Mouse (Mus musculus) heart, embryonic 13.5 days (tissue): ENCODE results near the gene Chaf1a. TPM values are rescaled to one million over a fixed set of nuclear protein-coding genes. Genes with fewer than 3 reads are reported as not detected.

Experiments
- ATAC-seq: fragments of 200-750 bp; cut with Nextera tagmentation; 2 replicates; pipeline ENCODE4 v1.8.0; 2017; ENCODE audit warnings: moderate TSS enrichment; ENCODE audit not compliant: insufficient number of reproducible peaks, low FRiP score, low TSS enrichment; ENCODE audit errors: extremely low read depth
- H3K27ac ChIP-seq: fragments of 300-500 bp; sonication (generic); replicated peaks from 2 replicates; pipeline ENCODE4 v1.5.1; 2015; ENCODE audit warnings: moderate library complexity, mild to moderate bottlenecking, inconsistent platforms
- H3K27me3 ChIP-seq: fragments of 300-500 bp; sonication (generic); replicated peaks from 2 replicates; pipeline ENCODE4 v1.6.1; 2015; ENCODE audit warnings: mild to moderate bottlenecking, inconsistent platforms
- H3K36me3 ChIP-seq: fragments of 300-500 bp; sonication (generic); 2 replicates; pipeline ENCODE4 v1.6.1; 2015; ENCODE audit warnings: mild to moderate bottlenecking, inconsistent platforms
- H3K4me1 ChIP-seq: fragments of 300-500 bp; sonication (generic); 2 replicates; pipeline ENCODE4 v1.6.1; 2015; ENCODE audit warnings: inconsistent platforms
- H3K4me2 ChIP-seq: fragments of 300-500 bp; sonication (generic); 2 replicates; pipeline ENCODE4 v1.6.1; 2015; ENCODE audit warnings: inconsistent platforms, mild to moderate bottlenecking, moderate library complexity
- H3K4me3 ChIP-seq: fragments of 300-500 bp; sonication (generic); 2 replicates; pipeline ENCODE4 v1.5.1; 2015; ENCODE audit warnings: moderate library complexity, mild to moderate bottlenecking, inconsistent platforms
- H3K9ac ChIP-seq: fragments of 300-500 bp; sonication (generic); 2 replicates; pipeline ENCODE4 v1.6.1; 2015; ENCODE audit warnings: inconsistent platforms, mild to moderate bottlenecking, moderate library complexity
- H3K9me3 ChIP-seq: fragments of 300-500 bp; sonication (generic); 2 replicates; pipeline ENCODE4 v1.6.1; 2016; ENCODE audit warnings: inconsistent platforms
- WGBS: fragments of 180-500 bp; shearing (Covaris S2); methylation state at CpG from one replicate; pipeline ENCODE4 v1.1.7; 2015; ENCODE audit warnings: mixed read lengths; 5-methylcytosine and 5-hydroxymethylcytosine counted together
- polyA plus RNA-seq: library from polyadenylated mRNA; unstranded; fragments of >200 nt; fragmentation: Nextera tagmentation; extraction: Ambion mirVana; gene quantifications from 2 replicates; pipeline ENCODE4 v1.2.1, GENCODE M21; 2015

Gene Chaf1a
- 14.1 and 14.2 TPM in 2 replicates for polyA plus RNA-seq

DNA sequence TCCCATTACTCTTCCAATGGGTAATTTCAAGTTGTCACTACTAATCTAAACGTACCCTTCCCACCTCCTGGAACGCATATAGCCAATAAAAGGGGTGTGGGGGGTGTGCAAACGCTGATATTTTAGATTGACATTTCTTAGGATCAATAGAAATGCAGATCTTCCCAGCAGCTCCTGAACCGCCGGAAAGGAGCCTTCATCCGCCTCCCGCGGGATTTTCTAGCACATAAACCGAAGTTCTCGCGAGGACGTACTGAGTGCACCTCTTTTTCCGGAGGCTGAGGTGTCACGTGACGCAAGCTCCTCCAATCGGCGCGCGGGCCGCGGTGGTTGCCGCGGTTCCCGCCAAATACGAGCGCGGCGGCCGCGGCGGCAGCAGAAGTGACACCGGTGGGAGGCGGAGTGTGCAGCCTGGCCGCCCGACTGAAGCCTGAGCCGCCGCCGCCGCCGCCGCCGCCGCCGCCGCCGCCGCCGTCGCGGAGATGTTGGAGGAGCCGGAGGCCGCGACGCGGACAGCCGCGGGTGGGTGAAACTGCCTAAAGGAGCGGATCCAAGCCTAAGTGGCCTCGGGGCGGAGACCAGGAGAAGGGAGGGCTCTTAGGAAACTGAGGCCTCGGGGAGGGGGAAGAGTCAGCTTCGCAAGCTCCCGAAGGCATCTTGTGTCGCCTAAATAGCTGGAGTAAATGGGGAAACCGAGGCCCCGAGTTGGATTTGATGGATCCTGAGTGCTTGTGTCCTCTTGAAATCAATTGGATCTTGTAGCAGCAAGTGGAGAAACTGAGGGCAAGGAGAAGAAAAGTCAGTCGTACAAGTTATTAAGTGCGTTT is at the start of gene Chaf1a:
Chaf1a (plus strand) TSS at position 410 of the 827 bp plus-strand sequence.
- Histone ChIP-seq H3K4me2 (peak within 1 kb of the TSS; percentile 93), H3K27me3 (no peaks in the 10 kb centered on the region), H3K4me1 (peaks cover 26% of the 10 kb centered on the region), H3K9ac (peak within 1 kb of the TSS; percentile 95), H3K36me3 (peaks cover 22% of the 10 kb centered on the region), H3K27ac (peak within 1 kb of the TSS; percentile 87), H3K4me3 (peak within 1 kb of the TSS; percentile 88), H3K9me3 (no peaks in the 10 kb centered on the region)
- peak; percentile 68 for ATAC-seq
- WGBS: under 1% methylated on average over 52 of the region's 68 CpGs

GRCm38 (mm10) chr17:55996007-55996406 is 44.2 kb upstream of the Chaf1a start:
- WGBS: 78% methylated on average over 15 of the region's 15 CpGs
- peaks cover 6% of the 10 kb centered on the region; the same call in 1 of the 2 replicates for H3K36me3 ChIP-seq
- no peaks in the 10 kb centered on the region for H3K9me3 ChIP-seq
- H3K4me3 ChIP-seq: no peak overlapping the region
- no peak overlapping the region for H3K27ac ChIP-seq
- H3K4me1 ChIP-seq: no peaks in the 10 kb centered on the region
- H3K4me2 ChIP-seq: no peak overlapping the region
- H3K9ac ChIP-seq: no peak overlapping the region
- H3K27me3 ChIP-seq: peaks cover 18% of the 10 kb centered on the region
- no peak for ATAC-seq

- H3K9me3 ChIP-seq: no peaks in the 10 kb centered on the region
- H3K4me3 ChIP-seq: peak overlapping the region; percentile 9; the same call in 1 of the 2 replicates
- peaks cover 51% of the 10 kb centered on the region for H3K27me3 ChIP-seq
- WGBS: 10% methylated on average over 30 of the region's 30 CpGs
- no peak for ATAC-seq
- H3K4me2 ChIP-seq: peak overlapping the region; percentile 47
- no peak overlapping the region for H3K27ac ChIP-seq
- H3K36me3 ChIP-seq: peaks cover 6% of the 10 kb centered on the region; the same call in 1 of the 2 replicates
- H3K9ac ChIP-seq: 0 out of 2 replicates have a peak overlapping the region, but pooled peaks have one; percentile 33
- H3K4me1 ChIP-seq: no peaks in the 10 kb centered on the region
These were observed 40.3 kb upstream of the Chaf1a start for GRCm38 (mm10) chr17:55999794-56000499.

- ATAC-seq: no peak
- Histone ChIP-seq H3K4me3 (no peak overlapping the region), H3K4me1 (peaks cover 10% of the 10 kb centered on the region), H3K36me3 (0 out of 2 replicates have a peak, but pooled peaks cover 1% of the 10 kb centered on the region), H3K27me3 (peaks cover 55% of the 10 kb centered on the region), H3K4me2 (no peak overlapping the region), H3K9ac (no peak overlapping the region), H3K27ac (no peak overlapping the region), H3K9me3 (no peaks in the 10 kb centered on the region)
- 69% methylated on average over 3 of the region's 3 CpGs for WGBS
These were observed 37.2 kb upstream of the Chaf1a start for GRCm38 (mm10) chr17:56003000-56003399.

DNA sequence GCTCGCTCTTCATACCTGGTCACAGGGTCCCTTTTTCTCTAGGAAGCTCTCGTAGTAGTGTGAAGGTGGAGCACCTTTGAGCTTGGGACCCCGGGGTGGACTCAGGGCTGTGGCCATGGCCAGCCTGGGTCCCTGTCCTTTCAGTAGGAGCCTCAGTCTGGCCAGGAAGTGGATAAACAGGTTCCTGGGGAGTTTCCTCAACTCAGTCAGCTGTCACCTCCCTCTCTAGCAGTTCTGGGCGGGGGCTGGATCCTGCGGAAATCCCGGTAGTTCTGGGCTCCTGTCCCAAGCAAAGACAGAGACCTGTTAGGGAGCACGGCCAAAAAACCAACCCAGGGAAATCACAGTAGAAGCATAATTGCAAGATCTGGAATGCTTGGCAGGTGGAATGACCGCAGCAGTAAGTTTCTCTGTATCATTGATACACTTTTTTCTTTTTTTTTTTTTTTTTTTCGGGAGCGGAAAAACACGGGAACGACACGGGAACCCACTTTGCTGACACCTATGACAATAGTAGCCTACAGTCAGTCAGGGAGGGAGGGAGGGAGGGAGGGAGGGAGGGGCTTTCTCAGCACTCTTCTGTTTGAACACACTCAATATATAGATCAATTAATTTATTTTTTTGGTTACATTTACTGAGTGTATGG is 34.7 kb upstream of the Chaf1a start, which contains the start of the genes Stap2 and Mpnd:
Stap2 (minus strand) TSS at position 170 of the 647 bp plus-strand sequence.
Mpnd (plus strand) TSS at position 297 of the 647 bp plus-strand sequence.
- no peaks in the 10 kb centered on the region for H3K9me3 ChIP-seq
- H3K36me3 ChIP-seq: no peaks in the 10 kb centered on the region
- H3K9ac ChIP-seq: peak within 1 kb of the TSS; percentile 71
- peaks cover 42% of the 10 kb centered on the region for H3K27me3 ChIP-seq
- no peak for ATAC-seq
- peak within 1 kb of the TSS; percentile 41 for H3K4me3 ChIP-seq
- H3K4me2 ChIP-seq: peak within 1 kb of the TSS; percentile 54
- 32% methylated on average over 13 of the region's 13 CpGs for WGBS
- 0 out of 2 replicates have a peak within 1 kb of the TSS, but pooled peaks have one; percentile 17 for H3K27ac ChIP-seq
- peaks cover 23% of the 10 kb centered on the region for H3K4me1 ChIP-seq

DNA sequence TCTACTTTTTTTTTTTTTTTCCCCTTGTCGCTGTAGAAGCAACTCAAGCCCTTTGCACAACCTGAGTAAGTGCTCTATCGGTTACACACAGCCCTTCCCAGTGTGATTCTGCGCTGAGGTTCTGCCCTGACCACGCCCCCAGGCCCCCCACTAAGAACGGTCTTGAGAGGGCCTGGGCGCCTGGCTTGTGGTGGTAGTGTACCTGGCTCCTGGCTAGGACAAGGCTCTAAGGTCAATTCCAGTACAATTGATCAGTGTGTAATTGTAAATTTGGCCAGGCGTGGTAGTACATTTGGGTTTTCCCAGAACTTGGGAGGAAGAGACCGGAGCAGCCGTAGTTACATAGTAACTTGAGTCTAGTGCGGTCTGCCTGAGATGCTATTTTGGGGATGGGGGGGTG is 33.3 kb upstream of the Chaf1a start:
- H3K4me2 ChIP-seq: 0 out of 2 replicates have a peak overlapping the region, but pooled peaks have one; percentile 99
- H3K4me3 ChIP-seq: no peak overlapping the region
- 47% methylated on average over 10 of the region's 10 CpGs for WGBS
- peaks cover 29% of the 10 kb centered on the region for H3K27me3 ChIP-seq
- peak overlapping the region; percentile 87; the same call in 1 of the 2 replicates for H3K27ac ChIP-seq
- no peak overlapping the region for H3K9ac ChIP-seq
- H3K36me3 ChIP-seq: peaks cover 12% of the 10 kb centered on the region
- no peak for ATAC-seq
- H3K4me1 ChIP-seq: peaks cover 24% of the 10 kb centered on the region
- no peaks in the 10 kb centered on the region for H3K9me3 ChIP-seq

- WGBS: 21% methylated on average over 14 of the region's 14 CpGs
- ATAC-seq: no peak
- Histone ChIP-seq H3K36me3 (peaks cover 19% of the 10 kb centered on the region), H3K9me3 (no peaks in the 10 kb centered on the region), H3K4me3 (peak overlapping the region; percentile 83), H3K4me1 (peaks cover 24% of the 10 kb centered on the region), H3K27ac (peak overlapping the region; percentile 87), H3K4me2 (peak overlapping the region; percentile 99), H3K27me3 (peaks cover 27% of the 10 kb centered on the region), H3K9ac (peak overlapping the region; percentile 72)
These were observed 32.5 kb upstream of the Chaf1a start for GRCm38 (mm10) chr17:56007444-56008355.

DNA sequence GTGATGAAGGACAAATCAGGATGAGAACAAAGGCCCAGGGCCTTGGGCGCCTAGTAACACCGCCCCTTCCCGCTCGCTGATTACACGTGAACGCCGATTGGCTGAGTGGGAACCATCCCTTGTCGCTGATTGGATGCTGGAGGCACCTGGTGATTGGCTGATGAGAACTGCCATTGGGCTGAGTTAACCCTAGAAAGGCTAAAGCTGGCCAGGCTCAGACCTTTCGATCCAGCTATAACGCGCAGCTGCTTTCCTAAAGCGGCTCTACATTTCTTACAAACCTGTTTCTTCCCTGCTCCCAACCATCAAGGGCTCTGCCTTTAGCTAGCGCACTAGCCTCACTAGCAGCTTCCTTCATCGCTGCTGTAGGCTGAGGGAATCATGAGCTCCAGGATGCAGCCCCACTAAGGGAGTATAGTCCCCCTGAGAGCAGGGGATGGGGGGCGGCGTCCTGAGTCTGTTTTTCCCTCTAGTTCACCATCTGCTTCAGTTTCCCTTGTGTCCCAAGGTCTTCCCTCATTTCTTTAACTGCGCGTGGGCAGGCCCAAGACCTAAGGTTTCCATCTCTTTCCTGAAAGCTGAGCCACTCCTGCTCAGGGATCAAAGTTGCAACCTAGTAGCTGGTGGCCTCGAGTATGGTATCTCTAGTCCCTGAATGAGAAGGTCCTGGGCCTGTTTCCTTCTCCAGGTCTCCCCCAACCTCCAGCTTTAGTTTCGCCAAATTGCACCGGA is 31.7 kb upstream of the Chaf1a start:
- H3K27ac ChIP-seq: peak overlapping the region; percentile 87
- peak overlapping the region; percentile 99 for H3K4me2 ChIP-seq
- peak overlapping the region; percentile 90 for H3K9ac ChIP-seq
- under 1% methylated on average over 21 of the region's 21 CpGs for WGBS
- H3K27me3 ChIP-seq: peaks cover 19% of the 10 kb centered on the region; the same call in 1 of the 2 replicates
- peaks cover 24% of the 10 kb centered on the region for H3K4me1 ChIP-seq
- peaks cover 26% of the 10 kb centered on the region for H3K36me3 ChIP-seq
- no peaks in the 10 kb centered on the region for H3K9me3 ChIP-seq
- H3K4me3 ChIP-seq: peak overlapping the region; percentile 83
- peak; percentile 81 for ATAC-seq

DNA sequence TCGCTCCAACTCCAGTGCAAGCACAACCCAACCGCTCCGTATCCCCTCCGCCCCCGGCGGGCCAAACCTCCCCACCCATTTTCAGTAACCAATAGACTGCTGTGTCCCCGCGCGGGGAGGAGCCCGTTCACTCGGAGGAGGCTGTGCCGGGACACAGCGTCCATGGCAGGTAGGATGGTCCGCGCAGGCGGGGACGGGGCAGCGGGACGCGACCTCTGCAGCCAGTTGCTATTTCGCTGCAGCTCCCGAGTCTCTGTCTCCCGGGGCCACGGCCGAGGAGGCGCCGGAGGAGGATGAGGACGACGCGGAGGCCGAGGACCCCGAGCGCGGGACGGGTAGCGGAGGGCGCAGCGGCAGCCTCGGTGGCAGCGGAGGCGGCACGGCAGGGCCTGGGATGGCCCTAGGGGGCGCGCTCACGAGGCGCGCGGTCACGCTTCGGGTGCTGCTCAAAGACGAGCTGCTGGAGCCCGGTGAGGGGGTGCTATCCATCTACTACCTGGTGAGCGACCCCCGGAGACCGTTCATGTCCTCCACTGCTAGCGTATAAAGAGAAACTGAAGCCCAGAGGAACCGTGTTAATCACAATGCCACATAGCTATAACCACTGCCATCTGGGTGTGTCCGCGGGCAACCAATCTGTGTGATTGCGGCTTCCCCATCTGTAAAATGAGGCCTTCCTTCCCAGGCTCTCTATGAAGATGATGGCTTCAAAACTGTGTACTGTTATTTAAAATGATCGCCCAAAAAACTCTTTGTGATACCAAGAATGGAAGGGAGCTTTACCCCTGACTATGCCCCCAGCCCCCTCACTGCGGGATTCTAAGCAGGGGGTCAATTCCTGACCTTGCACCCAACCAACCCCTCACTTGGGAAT is 30.9 kb upstream of the Chaf1a start:
- Histone ChIP-seq H3K27me3 (0 out of 2 replicates have a peak, but pooled peaks cover 11% of the 10 kb centered on the region), H3K4me3 (peak overlapping the region; percentile 83), H3K9me3 (no peaks in the 10 kb centered on the region), H3K4me2 (peak overlapping the region; percentile 99), H3K27ac (peak overlapping the region; percentile 87), H3K36me3 (peaks cover 34% of the 10 kb centered on the region), H3K4me1 (peaks cover 24% of the 10 kb centered on the region), H3K9ac (peak overlapping the region; percentile 90)
- peak; percentile 80 for ATAC-seq
- under 1% methylated on average over 58 of the region's 62 CpGs for WGBS
